In the genomic region with DNA sequence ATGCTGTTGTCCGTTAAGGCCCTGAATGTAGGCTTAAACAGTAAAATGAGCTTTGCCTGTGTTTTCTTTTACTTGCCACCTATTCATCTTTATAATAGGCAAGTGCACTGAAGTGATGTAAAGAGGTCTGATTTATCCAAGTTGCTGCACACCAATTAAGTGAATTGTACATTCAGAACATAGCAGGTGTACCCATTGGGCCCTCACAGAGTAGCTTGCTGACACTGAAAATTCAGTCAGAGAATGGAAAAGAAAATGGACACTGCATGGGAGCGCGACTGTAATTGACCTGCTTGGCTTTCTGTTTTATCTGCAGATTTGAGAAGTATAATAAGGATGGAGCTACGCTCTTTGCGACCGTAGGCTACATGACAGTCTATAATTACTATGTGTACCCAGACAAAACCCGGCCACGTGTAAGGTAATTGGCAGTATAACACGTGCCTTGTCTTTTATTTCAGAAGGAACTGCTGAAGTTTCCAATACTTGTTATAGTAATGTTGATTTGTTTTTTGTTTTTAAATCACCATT, we compare ENCODE assay signal across 12 mouse cellular contexts.
"Had no signal": no experiment of that assay in that cellular context is flagged by ENCODE, and none has a peak within 500 bp of the region (broad histone marks: within the 10 kb centered on the region; RNA-seq: fewer than 3 reads in every experiment).

No protein-coding gene starts in this region.

- H3K27me3 ChIP-seq: limb, embryonic 12.5 days; liver, embryonic 13.5 days; lung, embryonic 15.5 days had no signal

- H3K27ac ChIP-seq: kidney, postnatal 0 days; limb, embryonic 12.5 days; liver, embryonic 13.5 days; lung, embryonic 15.5 days had no signal

- DNase-seq: kidney, adult 9 months; kidney, postnatal 36 days; layer of hippocampus, adult 9-11 months; layer of hippocampus, postnatal 36 days; liver; liver, embryonic 13.5 days; liver, postnatal 0 days; right cerebral cortex, postnatal 25 days; thymus, postnatal 36 days had no signal

- H3K4me1 ChIP-seq: limb, embryonic 12.5 days; lung, embryonic 15.5 days had no signal

- H3K4me3 ChIP-seq: limb, embryonic 12.5 days; liver, embryonic 13.5 days; lung, embryonic 15.5 days had no signal

- ATAC-seq: liver, postnatal 0 days had no signal

- H3K4me2 ChIP-seq: limb, embryonic 12.5 days; liver, embryonic 13.5 days; lung, embryonic 15.5 days had no signal

- H3K9ac ChIP-seq: limb, embryonic 12.5 days; liver, embryonic 13.5 days; liver, postnatal 0 days; lung, embryonic 15.5 days had no signal

- H3K9me3 ChIP-seq: limb, embryonic 12.5 days; liver, embryonic 13.5 days; lung, embryonic 15.5 days had no signal
